Mouse (Mus musculus) retina, postnatal 1 day (tissue): ENCODE results near the gene Ndrg2.
"Not testable (repeated sequence)": the region's sequence is repeated elsewhere in the genome, so short reads cannot be mapped to it uniquely, and the experiment has no call there.

Experiments used
- DNase-seq: peaks from one replicate; pipeline ENCODE4 v3.0.0-alpha.2; 2012

Gene Ndrg2

DNA sequence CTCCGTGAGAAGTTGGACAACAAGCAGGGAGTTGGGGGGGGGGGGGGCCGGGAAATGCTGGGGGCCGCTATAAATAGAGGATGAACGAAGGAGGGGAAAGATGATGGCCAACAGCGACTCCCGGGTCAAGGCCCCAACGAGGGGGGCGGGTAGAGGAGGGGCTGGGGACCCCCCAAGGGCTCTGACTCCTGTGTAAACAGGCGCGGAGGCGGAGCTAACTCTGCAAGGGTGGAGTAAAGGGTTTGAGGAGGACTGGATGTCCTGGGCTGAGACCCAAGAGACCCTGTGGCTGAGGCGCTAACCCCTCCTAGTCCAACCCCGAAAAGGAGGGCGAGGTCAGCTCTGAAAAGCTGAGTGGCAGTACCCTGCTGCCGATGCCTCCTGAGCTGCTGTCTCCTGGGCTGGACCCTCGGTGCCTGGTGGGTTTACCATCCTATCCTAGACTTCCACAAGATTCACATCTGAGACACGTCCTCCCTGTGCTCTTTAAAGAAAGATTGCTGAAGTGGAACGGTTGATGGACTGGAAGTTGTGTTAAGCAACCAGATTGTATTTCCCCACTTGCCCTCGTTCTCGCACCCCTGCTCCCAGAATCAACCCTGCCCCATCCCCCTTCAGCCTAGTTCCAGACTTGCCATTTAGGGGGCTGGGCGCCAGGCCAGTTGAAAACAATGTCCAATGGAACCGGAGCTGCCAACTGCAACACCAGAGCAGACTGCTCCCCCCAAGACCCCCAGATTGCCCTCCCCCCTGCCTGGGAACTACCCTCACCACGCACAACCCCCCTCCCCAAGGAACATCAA, at the start of gene Ndrg2:
Gene Ndrg2, minus strand, starts transcription at position 199 of the 803 bp plus-strand sequence.
- peak; percentile 73 for DNase-seq

DNA sequence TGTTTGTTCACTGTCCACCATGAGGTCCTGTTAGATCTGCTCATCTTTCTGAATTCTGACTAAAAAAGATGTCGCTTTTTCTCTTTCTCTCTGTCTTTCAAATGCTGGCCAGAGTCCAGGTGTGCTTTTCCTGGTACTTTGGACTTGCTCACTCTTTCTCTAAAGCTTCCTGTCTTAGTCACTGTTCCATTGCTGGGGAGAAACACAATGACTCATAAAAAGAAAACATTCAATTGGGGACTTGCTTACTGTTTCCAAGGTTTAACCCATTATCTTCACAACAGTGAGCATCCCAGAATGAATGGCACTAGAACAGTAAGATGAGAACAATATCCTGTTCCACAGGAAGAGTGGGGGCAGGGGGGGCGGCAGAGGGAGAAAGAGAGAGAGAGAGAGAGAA, 46.4 kb upstream of the Ndrg2 start:
- no peak for DNase-seq

DNA sequence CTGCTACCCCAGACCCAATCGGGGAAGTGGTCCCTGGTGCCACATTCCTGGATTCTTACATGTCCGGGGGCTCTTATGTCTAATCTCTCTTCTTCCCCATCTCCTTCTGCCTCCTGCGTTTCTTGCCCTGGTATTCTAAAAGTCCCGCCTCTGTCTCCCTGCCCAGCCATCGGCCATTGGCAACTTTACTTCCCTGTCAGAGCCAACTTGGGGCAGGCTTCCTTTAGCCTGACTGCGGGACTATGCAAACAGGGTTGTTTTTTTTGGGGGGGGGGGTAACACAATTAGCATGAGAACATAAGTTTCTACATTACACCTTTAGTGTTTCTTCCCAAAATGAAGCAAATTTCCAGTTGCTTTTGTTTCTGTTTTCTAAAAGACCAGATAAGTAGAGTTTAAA, 29.4 kb upstream of the Ndrg2 start:
- DNase-seq = no peak

DNA sequence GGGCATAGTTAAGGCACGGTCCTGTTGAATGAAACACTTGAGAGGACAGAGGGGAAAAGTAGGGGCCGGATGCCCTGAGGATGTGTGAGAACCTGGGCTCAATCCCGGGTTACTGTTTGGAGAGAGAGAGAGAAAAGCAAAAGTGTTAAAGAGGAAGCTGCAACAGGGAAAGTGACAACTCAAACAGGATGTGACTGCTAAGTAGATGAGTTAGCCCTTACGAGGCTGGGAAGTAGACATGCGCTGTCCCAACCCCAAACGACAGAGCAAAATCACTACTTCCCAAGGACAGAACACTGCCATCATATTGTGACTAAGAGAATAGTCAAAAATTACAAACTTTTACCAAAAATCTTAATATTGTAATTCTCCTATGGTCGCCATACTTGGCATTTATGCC, 28.3 kb upstream of the Ndrg2 start:
- no peak for DNase-seq

DNA sequence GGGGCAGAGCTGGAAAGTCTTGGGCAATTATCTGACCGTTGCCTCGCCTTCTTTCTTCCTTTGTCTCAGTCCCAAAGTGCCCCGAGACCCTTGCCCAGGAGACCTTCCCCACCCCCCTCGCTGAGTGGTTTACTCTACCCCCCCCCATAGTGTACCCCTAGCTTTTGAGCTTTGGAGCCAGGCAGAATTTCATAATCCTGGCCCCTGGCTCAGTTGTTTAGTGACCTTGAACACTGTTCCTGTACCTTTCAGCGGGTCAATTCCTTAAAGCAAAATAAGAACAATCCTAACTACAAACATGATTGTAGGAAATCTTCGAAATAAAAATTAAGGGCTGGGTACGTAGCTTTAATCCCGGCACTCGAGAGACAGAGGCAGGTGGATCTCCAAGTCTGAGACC, 27.6 kb upstream of the Ndrg2 start:
- no peak for DNase-seq

DNA sequence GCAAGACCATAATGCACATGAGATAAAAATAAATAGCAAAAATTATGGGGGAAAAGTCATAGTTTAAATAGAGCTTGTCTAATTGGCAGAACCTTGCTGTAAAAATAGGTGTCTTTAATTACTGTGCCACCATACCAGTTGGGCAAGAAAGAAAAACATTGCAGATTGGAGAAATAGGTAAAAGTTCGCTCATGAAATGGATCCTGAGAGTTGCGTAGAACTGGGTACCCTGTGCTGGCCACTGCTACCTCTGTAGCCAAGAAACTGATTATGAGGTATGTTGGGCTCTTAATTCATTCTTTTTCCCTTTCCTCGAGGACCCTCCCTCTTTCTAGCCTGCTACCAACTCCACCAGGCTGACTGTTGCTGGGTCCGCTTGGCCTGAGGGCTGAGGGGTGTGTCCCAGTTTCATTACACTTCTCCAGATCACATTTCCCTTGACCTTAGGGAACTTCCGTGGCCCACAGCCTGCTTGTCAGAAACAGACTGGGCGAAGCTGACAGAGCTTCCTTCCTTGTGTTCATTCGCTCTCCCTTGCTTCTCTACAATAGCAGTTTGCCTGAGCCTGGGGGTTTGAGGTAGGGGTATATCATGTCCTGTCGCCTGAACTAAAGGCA, 27.1 kb upstream of the Ndrg2 start:
- DNase-seq = peak; percentile 9

DNA sequence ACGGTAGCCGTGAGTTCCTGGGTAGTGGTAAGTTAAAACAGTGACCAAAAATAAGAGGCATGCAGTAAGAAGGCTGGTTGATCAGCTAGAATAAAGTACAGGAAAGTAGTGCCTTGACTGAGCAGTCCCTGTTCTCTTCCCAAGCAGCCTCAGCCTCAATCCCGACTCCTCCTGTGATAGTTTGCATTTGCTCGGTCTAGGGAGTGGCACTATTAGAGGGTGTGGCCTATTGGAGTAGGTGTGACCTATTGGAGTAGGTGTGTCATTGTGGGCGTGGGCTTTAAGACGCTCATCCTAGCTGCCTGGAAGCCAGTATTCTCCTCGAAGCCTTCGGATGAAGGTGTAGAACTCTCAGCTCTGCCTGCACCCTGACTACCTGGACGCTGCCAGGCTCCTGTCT, 25.0 kb upstream of the Ndrg2 start:
- no peak for DNase-seq

DNA sequence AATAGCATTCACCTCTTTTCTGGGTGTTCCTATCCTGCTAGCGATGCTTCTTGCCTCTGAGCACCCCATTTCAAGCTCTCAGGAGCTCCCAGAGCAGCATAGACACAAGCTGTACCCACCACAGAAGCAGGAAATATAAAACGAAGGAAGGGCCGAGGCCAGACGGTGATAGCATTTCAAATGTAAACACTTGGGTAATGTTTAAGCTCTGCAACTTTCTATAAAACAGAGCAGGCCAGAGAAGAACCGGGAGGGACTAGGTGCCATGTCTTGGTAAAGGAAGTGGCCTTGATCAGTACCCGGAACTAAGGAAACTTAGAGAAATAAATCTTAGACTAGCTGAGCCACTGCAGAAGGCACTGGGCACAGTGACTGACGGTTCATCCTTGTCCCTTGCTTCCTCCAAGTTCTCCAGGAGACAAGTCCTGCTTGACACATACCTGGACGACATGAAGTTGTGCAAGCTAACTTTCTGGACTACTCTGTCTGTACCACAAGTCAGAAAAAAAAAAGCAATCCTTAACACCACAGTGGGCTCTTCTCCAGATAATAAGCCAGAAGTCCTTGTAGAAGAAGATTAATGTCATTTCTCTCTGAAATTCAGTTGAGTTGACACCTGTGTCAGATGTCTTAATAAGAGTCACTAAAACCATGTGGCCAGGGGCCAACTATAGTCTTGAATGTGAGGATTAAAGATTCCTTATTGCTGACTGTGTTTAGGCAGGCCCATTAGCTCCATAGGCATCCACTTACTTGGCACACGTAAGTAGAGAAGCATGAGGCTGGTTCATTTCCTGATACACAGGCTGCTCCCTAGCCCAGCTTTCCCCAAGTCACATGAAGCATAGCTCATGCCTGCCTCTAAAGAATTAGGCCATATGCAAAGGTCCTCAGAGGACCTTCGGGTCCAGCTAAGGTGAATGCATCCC, 18.4 kb upstream of the Ndrg2 start:
- no peak for DNase-seq

DNA sequence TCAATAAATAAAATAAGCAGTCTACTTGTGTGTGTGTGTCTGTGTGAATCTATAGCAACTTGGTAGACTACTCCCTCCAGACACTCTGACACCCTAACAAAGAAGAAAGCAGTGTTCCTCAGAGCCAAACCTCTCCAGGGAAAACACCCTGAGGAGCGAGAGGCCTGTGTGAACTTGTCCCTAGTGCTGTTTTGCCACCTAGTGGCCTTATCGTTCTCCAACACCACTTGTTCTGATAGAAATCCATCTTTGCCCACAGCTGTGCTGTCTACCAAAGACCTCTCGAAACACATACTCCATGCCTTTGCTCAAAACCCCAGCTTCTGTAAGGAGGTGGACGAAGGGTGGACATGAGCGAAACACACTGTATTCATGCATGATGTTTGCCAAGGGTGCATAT, 16.9 kb upstream of the Ndrg2 start:
- peak; percentile 78 for DNase-seq

DNA sequence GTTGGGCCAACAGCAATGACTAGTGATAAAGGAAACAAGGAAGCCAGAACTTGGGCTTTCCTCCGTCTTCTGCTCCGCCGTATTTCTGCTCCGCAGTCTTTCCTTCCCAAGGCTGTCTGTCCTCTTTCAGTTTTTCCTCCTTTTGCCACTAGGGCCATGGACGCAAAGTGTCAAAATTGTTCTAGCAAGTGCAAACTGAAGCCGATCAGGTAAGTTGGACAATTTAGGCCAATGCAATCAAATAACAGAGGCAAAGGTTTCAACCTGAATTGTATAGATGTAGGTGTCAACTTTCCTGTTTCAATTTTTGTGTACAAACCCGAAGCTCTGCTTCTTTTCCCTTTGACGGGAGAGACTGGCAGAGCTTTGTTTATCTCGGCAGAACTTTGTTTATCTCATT, 16.0 kb upstream of the Ndrg2 start:
- no peak for DNase-seq

DNA sequence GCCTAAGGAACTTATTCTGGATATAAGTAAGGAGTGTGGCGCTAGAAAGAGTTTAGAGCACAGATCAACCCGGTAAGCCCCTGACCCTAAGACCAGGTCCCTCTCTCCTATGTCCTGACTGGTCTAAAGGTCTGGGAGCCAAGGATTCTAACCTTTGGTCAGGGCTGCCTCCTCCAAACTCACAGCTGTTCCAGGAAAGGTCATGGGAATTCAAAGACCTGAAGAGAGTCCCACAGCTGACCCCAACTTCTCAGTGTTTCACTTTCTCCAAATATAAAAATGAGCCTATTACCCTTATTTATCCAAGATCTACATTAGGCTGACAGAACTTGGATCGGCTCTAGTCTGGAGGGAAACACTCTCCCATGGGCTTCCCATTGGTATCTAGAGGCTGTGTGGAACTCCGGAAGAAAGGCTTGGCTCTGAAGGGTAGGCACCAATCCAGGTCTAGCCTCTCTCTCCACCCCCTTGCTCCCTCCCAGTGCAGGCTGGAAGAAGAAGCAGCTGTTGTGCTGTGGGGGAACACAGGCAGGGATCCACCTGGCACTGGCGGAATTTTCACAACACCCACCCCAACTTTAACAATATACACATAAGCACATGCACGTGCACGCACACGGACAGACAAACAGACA, 15.5 kb upstream of the Ndrg2 start:
- no peak for DNase-seq

DNA sequence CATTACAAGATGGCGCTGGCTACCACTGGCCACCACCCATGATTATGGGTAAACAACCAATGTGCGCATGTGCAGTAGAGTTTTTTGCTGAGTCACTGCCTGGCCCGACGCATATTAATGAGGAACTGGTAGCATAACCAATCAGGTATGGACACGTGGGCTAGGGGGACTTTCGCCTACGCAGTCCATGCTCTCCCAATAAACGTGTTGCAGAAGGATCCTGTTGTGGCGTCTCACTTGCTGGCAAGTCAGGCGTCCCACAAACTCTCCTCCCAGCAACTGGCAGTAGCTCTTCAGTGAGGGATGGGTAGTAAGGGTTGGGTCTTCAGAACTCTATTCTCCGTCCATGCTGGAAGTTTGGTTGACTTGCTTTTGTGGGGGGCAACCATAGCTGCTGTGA, 13.0 kb upstream of the Ndrg2 start:
- DNase-seq = not testable (repeated sequence)

DNA sequence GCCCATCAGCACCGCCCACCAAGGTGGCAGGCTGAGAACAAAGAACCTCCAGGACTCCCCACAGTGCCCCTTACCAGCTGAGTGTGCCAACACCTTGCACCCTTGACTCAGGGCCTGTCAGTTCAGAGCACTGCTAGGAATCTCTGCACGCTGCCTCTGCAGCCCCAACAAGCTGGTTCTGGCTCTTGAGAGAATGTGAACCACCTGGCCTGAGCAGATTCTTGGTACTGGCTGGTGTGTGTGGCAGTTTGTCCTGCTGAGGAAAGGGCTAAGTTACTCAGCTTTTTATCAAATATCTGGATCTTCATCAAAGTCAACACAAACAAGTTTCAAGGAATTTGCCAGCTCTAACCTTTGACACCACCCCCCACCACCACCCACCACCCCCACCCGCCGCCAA, 9.5 kb upstream of the Ndrg2 start:
- no peak for DNase-seq

DNA sequence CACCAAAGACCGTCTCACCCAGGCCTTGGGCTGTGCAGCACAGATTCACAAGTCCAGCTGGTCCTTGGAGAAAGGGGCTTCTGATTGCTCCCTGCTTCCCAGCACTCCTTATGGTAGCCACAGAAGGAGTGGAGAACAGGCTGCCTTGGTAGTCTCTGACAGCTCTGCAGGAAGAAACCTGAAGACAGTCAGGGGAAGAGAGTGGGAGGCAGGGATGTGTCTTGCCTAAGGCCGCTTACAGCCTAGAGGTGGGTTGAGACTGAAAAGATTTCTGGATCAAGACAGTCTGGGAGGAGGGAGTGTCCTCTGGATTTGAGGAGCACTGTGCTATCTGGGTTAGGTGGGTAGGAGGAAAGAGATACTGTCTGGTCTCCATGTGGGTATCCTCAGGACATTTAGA, 9.0 kb upstream of the Ndrg2 start:
- no peak for DNase-seq

DNA sequence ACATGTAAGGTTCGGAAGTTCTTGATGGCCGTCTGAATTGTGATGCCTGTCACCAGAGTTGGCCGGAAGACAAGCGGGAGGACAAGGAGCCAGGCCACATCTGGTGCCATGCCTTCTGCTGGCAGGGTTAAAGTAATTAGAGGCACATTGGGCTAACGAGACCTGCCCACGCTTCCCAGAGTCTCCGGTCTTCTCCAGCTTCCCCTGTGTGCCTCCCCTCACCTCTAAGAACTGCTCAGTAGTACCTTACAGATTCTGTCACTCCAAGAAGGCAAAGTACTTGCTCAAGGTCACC, 8.6 kb upstream of the Ndrg2 start, which contains the start of gene Rnase13:
Gene Rnase13, minus strand, starts transcription at position 203 of the 295 bp plus-strand sequence.
- no peak for DNase-seq

DNA sequence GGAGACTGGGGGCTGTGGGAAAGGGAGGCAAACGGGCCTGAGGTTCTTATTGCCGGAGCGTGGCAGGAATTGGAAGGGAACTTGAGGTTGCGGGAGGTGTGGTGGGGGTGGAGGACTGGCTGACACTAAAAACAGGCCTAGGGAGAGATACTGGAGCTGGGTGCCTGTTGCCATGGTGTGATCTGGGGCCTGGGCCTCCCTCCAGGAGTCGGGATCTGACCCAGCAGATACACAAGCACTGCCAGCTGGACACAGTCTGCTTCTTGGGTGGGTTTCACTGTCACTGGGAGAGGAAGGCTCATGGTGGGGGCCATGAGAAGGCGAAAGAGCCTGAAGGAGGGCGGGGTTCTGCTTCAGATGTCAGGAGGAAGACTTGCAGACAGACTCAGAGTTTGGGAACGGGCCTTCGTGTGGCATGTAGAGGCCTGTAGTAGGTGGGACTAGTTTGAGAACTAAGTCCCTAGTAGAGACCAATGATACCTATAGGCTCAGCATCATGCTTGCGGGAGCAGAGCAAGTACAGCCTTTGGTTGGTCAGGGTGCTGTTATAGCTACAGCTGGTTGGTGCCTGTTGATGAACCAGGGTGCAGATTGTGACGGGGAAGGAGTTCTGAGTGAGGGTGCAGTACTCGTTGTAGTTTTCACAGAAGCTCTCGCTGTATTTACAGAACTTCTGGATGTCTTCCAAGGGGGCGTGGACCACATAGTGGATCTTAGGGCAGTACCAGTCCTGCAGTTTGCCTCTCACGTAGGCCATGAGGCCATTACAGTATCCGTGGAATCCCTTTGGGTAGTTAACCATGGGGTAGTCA, 8.0 kb upstream of the Ndrg2 start:
- no peak for DNase-seq

DNA sequence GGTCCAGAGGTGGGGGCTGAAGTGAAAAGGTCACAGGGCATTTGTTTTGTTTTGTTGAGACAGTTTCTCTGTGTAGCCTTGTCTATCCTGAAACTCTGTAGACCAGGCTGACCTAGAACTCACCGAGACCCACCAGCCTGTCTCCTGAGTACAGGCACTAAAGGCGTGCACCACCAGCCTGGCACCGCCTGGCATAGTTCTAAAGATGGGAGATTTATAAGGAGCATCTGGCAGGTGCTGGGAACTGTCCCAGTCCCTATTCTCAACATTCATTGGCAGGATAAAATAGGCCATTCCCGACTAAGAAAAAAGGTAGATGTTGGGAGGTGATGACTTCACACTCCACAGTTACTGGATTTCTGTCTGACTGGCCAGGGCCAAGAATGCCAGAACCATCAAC, 5.0 kb upstream of the Ndrg2 start:
- DNase-seq = no peak

DNA sequence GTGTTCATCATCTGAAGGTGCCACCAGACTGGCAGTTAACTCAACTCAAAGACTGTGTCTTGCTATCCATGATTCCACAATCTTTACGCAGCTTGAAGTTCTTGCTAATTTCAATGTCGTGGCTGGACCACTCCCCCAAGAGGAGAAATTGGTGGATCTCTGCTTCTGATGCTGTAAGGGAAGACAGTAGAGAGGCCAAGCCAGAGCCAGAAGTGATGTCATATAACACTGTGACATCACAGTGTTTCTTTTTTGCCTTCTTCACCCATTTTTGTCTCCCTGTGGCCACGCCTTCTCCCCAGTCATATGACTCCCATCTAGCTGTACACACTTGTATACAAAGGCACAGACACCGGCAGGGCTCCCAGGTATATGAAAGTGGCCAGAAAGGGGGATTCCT, 4.2 kb upstream of the Ndrg2 start, which contains the start of gene Tppp2:
Gene Tppp2, plus strand, starts transcription at position 301 of the 400 bp plus-strand sequence.
- DNase-seq = no peak

DNA sequence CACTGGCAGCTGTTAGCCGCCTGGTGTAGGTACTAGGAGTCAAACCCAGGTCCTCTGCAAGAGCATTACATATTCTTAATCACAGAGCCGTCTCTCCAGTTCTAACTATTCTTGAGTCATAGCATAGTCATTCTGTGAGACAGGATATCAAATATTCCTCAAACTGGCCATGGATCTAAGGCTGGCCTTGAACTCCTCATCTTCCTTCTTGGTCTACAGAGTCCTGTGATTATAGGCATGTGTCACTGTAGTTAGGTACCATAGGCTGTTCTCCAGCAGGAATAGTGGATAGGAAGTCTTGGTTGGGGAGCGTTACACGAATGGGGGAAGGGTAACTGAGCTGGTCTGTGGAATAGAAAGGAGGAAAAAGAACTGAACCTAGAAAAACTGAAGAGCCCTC, 2.6 kb upstream of the Ndrg2 start:
- no peak for DNase-seq

DNA sequence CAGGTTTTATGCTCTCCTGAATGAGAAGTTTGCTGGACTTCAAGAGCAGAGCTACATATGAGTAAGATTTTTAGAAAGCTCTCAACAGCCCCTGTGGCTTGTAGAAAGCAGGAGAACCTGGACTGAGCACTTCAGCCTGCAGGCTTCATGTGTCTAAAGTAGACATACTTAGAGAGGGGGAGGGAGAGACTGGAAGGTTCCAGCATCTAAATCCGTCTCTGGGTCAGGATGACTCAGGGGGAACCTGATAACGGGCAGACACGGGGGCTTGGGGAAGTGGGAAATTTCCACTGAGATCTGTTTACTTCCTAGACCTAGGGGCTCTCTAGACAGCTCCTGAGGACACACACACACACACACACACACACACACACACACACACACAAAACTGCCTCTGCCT, 1.1 kb upstream of the Ndrg2 start:
- peak; percentile 11 for DNase-seq

DNA sequence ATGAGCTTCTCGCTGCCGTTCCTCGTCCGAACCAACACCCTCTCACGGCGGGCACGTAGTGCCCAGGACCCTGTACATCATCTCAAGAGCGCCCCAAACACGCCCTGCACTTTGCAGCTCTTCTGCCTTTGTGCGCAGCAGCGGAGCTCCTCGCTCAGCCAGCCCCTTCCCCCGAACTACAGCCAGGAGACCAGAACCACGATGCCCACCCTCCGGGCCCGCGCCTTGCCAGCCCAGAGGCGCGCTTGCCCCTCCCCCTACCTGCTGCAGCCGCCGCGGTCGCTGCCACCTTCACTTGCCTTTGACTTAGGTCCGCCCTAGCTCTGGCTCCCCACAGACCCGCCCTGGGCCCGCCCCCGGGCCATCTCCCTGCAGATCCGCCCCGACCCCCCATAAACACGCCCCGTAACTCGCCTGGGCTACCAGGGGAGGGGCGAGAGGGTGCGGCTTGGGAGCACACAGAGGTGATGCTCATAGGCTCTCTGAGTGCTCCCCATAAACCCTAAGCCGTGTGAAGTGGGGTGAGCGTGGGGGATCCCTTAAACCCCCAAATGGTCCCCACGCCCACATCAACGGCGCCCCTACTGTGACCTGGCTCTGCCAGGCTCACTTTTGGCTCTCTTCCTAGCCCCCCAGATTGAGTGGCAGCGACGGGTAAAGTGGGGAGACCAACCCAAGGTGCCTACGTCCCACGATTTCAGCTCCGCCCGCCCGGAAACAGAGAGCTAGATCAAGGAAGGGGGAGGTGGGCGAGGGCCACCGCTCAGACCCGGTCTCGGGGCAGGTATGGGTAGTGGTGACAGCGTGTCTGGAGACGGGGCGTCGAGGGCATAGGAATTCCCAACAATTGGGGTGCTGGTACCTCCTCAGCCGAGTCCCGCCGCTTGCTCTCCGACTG, 647 bp downstream of the Ndrg2 start:
- DNase-seq = peak; percentile 77
